12 mouse cellular contexts compared by ENCODE assay signal in the genomic region with DNA sequence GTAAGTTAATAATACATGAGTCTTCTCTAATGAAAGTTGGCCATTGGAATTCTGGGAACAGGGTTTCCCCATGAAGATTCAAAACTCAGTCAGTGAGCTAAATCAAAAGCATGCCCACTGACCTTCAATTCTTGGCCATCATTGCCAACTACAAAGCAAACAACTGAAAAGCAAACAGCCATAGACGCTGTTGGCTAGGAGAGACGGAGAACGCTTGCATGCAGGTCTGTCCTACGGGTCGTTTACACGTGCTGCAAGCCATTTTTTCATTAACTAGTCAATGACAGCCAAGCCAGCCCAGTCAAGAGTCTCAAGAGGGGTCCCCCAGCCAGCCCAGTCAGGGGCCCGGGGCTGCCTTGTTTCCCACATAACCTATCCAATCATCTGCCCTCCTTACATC. TPM values are rescaled to one million over a fixed set of nuclear protein-coding genes. Genes with fewer than 3 reads are reported as not detected.
A peak's percentile ranks its signal among the peaks of the same experiment; 100 is the strongest.
DNase-seq lines count a peak whose midpoint lies in the region; ATAC-seq and TF ChIP-seq lines count a peak whose summit lies in the region.
"Had no signal": no experiment of that assay in that cellular context is flagged by ENCODE, and none has a peak within 500 bp of the region (broad histone marks: within the 10 kb centered on the region; RNA-seq: fewer than 3 reads in every experiment).

No protein-coding gene starts in this region.

- H3K9me3 ChIP-seq in heart, embryonic 10.5 days: no peaks in the 10 kb centered on the region
- peaks cover 7% of the 10 kb centered on the region; the same call in 1 of the 2 replicates for H3K9me3 ChIP-seq in midbrain, embryonic 16.5 days (replicated peaks; ENCODE audit: control insufficient read depth, low read length, poor library complexity, severe bottlenecking)
- peaks cover 8% of the 10 kb centered on the region; the same call in 1 of the 2 replicates for H3K9me3 ChIP-seq in midbrain, embryonic 14.5 days (ENCODE audit: control insufficient read depth, low read length)
- no peaks in the 10 kb centered on the region for H3K9me3 ChIP-seq in stomach, postnatal 0 days (ENCODE audit: control insufficient read depth, low read length)

- H3K27me3 ChIP-seq in heart, embryonic 10.5 days (ENCODE audit: insufficient read depth, poor library complexity, severe bottlenecking): no peaks in the 10 kb centered on the region
- H3K27me3 ChIP-seq in midbrain, embryonic 16.5 days (ENCODE audit: control insufficient read depth, insufficient read depth, low read depth, low read length): no peaks in the 10 kb centered on the region
- no peaks in the 10 kb centered on the region for H3K27me3 ChIP-seq in midbrain, embryonic 14.5 days (ENCODE audit: control insufficient read depth, insufficient read depth, low read length)
- H3K27me3 ChIP-seq in stomach, postnatal 0 days (ENCODE audit: control insufficient read depth, insufficient read depth, low read length): no peaks in the 10 kb centered on the region

- no peak overlapping the region for H3K9ac ChIP-seq in midbrain, embryonic 16.5 days (ENCODE audit: low read depth, low read length)
- no peak overlapping the region for H3K9ac ChIP-seq in midbrain, embryonic 14.5 days (replicated peaks; ENCODE audit: low read length)
- H3K9ac ChIP-seq in stomach, postnatal 0 days (ENCODE audit: low read length): no peak overlapping the region

- H3K36me3 ChIP-seq in heart, embryonic 10.5 days: no peaks in the 10 kb centered on the region
- H3K36me3 ChIP-seq in midbrain, embryonic 16.5 days (ENCODE audit: control insufficient read depth, insufficient read depth, low read length): no peaks in the 10 kb centered on the region
- no peaks in the 10 kb centered on the region for H3K36me3 ChIP-seq in midbrain, embryonic 14.5 days (ENCODE audit: control insufficient read depth, insufficient read depth, low read length)
- H3K36me3 ChIP-seq in stomach, postnatal 0 days (ENCODE audit: control insufficient read depth, insufficient read depth, low read length): no peaks in the 10 kb centered on the region

- no peak overlapping the region for H3K4me3 ChIP-seq in heart, embryonic 10.5 days
- no peak overlapping the region for H3K4me3 ChIP-seq in midbrain, embryonic 16.5 days (ENCODE audit: low read depth, low read length)
- H3K4me3 ChIP-seq in midbrain, embryonic 14.5 days (replicated peaks; ENCODE audit: low read depth, low read length): no peak overlapping the region
- no peak overlapping the region for H3K4me3 ChIP-seq in stomach, postnatal 0 days (ENCODE audit: low read depth, low read length)

- 79% methylated on average over 7 of the region's 7 CpGs for WGBS in heart, embryonic 10.5 days
- 84% methylated on average over 7 of the region's 7 CpGs for WGBS in midbrain, embryonic 16.5 days
- WGBS in midbrain, embryonic 14.5 days: 80% methylated on average over 7 of the region's 7 CpGs
- 62% methylated on average over 7 of the region's 7 CpGs for WGBS in stomach, postnatal 0 days

- no peak for TF ChIP-seq CTCF in stomach, postnatal 0 days (IDR thresholded peaks at IDR 0.05; ENCODE audit: low read depth)

- intact Hi-C loops in heart, postnatal 36 days (cut with DNase I): no loop called here

- no peak for DNase-seq in heart, embryonic 10.5 days (ENCODE audit: low spot score)
- no peak for DNase-seq in heart, postnatal 36 days
- DNase-seq in kidney, adult 9 months: peak; percentile 13
- no peak for DNase-seq in kidney, adult 11 months
- no peak for DNase-seq in midbrain, embryonic 14.5 days
- DNase-seq in stomach, postnatal 0 days (ENCODE audit: low spot score): peak; percentile 24
- DNase-seq: cerebellum, adult 11 months; lung, postnatal 36 days; right cerebral cortex, postnatal 25 days; thymus, postnatal 36 days had no signal

- peak overlapping the region; percentile 76; the same call in 1 of the 2 replicates for H3K27ac ChIP-seq in heart, embryonic 10.5 days
- H3K27ac ChIP-seq in midbrain, embryonic 16.5 days (ENCODE audit: low read length): no peak overlapping the region
- H3K27ac ChIP-seq in midbrain, embryonic 14.5 days (replicated peaks; ENCODE audit: low read depth, low read length): no peak overlapping the region
- peak overlapping the region; percentile 75; the same call in 1 of the 2 replicates for H3K27ac ChIP-seq in stomach, postnatal 0 days (replicated peaks)

- H3K4me2 ChIP-seq in midbrain, embryonic 16.5 days (ENCODE audit: low read length): no peak overlapping the region
- H3K4me2 ChIP-seq in midbrain, embryonic 14.5 days (ENCODE audit: low read length): no peak overlapping the region
- no peak overlapping the region for H3K4me2 ChIP-seq in stomach, postnatal 0 days (replicated peaks; ENCODE audit: low read depth)

- peaks cover 43% of the 10 kb centered on the region for H3K4me1 ChIP-seq in heart, embryonic 10.5 days
- H3K4me1 ChIP-seq in midbrain, embryonic 16.5 days (ENCODE audit: control insufficient read depth, insufficient read depth, low read length): no peaks in the 10 kb centered on the region
- no peaks in the 10 kb centered on the region for H3K4me1 ChIP-seq in midbrain, embryonic 14.5 days (ENCODE audit: control insufficient read depth, insufficient read depth, low read length)
- H3K4me1 ChIP-seq in stomach, postnatal 0 days (replicated peaks; ENCODE audit: control insufficient read depth, insufficient read depth): 0 out of 2 replicates have a peak, but pooled peaks cover 3% of the 10 kb centered on the region

- ATAC-seq in midbrain, embryonic 16.5 days: 0 out of 2 replicates have a peak, but pooled peaks have one; percentile 48
- ATAC-seq in midbrain, embryonic 14.5 days (ENCODE audit: low FRiP score, low TSS enrichment): no peak
- no peak for ATAC-seq in stomach, postnatal 0 days (ENCODE audit: low FRiP score, low TSS enrichment)

- no peak for TF ChIP-seq EP300 in stomach, postnatal 0 days (optimal IDR thresholded peaks at IDR 0.05)

RNA-seq across cellular contexts. Expression of a gene that starts 31.7 kb away (rescaled TPM):
- 31.3 and 46.9 TPM in 2 replicates for polyA plus RNA-seq in heart, embryonic 10.5 days (2016; fragmentation: Nextera tagmentation; extraction: Ambion mirVana)
- total RNA-seq in heart, postnatal 36 days (2021): 100 to 1,000 TPM in 1 of 2 experiments, 10 to 100 TPM in 1; 65.8 to 116 TPM
- polyA plus RNA-seq in midbrain, embryonic 16.5 days (2015; fragmentation: Nextera tagmentation; extraction: Ambion mirVana): 15.4 and 18.3 TPM in 2 replicates
- polyA plus RNA-seq in midbrain, embryonic 14.5 days (2014; fragmentation: Nextera tagmentation; extraction: Ambion mirVana): 10.3 and 14.4 TPM in 2 replicates
- polyA plus RNA-seq in stomach, postnatal 0 days (2015; fragmentation: Nextera tagmentation; extraction: Ambion mirVana): 7.0 and 7.1 TPM in 2 replicates
- total RNA-seq: common myeloid progenitor, adult 5-6 weeks had no signal

Comparison
In these comparisons a context has a peak if more than half of its experiments do, and no peak if none do; other contexts are left out.
1. DNase-seq: peak in kidney, adult 9 months (single experiment) and stomach, postnatal 0 days (single experiment); none in heart, embryonic 10.5 days (single experiment), heart, postnatal 36 days (0 of 2), kidney, adult 11 months (single experiment) and midbrain, embryonic 14.5 days (single experiment).
2. H3K27ac ChIP-seq: peak in heart, embryonic 10.5 days (single experiment) and stomach, postnatal 0 days (single experiment); none in midbrain, embryonic 16.5 days (single experiment) and midbrain, embryonic 14.5 days (single experiment).